Mouse (Mus musculus) right cerebral cortex, postnatal 36 days (tissue): ENCODE results near the gene Pla2g1b.

Source experiments
- DNase-seq, 2 experiments: peaks; one replicate each; pipeline ENCODE4 v3.0.0; 2022; ENCODE audit warnings: low spot score in 2 of 2, mixed read lengths in 1 of 2

The Pla2g1b gene

DNA sequence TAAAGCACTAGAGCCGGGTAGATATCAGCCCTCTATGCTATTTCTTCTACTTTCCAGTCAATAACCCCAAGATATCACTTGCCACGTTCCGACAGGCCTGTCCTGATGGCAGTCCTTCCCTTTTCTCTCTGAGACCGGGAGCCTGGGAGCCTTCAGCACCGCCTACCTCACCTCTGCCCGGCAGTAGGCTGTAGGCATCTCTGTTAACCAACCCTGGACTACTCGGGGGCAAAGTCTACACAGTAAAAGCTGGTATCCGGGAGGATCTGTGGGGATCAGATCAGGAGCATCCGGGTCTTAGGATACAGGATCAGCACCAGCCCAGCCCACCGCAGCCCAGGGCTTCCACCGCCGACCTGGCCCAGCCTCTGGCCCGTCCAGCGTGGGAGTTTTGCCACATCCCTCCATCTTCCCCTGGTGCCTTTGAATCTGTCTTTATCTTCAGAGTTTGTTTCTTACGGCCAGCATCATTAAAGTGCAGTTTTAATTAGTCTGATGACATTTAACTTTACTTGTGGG, 57.0 kb downstream of the Pla2g1b start:
- no peak for DNase-seq

DNA sequence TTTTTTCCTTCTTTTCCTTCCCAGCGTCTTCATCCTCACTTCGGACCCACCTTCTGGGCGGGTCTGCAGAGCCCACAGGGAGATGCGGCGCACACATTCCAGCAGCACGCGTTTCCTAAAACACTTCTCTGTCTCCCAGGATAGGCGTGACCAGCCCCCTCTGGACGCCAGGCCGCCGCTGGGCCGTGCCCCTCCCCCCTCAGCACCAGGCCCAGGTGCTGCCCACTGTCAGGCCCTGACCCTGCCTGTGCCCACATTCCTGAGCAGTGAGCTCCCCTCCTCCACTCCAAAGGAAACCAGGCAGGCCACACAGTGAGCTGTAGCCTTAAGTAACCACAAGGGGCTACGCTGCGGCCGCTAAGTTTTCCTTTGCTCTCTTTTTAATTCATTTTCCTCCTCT, 57.9 kb downstream of the Pla2g1b start:
- no peak for DNase-seq
